Mouse (Mus musculus): ENCODE results near the gene Stxbp6. TPM values are rescaled to one million over a fixed set of nuclear protein-coding genes. Genes with fewer than 3 reads are reported as not detected.

The Stxbp6 gene
- polyA plus RNA-seq, 1 experiment from 2014 or later: 4.8 TPM

GRCm38 (mm10) chr12:44913854-44914253 lies 160.7 kb downstream of the Stxbp6 start:
- Histone ChIP-seq H3K9me3 (replicated peaks) (no peaks in the 10 kb centered on the region), H3K4me1 (replicated peaks) (no peaks in the 10 kb centered on the region)

GRCm38 (mm10) chr12:44908028-44908702 lies 166.3 kb downstream of the Stxbp6 start:
- Histone ChIP-seq H3K36me3 (replicated peaks) (no peaks in the 10 kb centered on the region), H3K9ac (no peak overlapping the region), H3K4me3 (replicated peaks) (no peak overlapping the region), H3K9me3 (replicated peaks) (no peaks in the 10 kb centered on the region), H3K27me3 (no peaks in the 10 kb centered on the region), H3K27ac (replicated peaks) (no peak overlapping the region), H3K4me1 (replicated peaks) (no peaks in the 10 kb centered on the region), H3K4me2 (no peak overlapping the region)
- 40% methylated on average over 3 of the region's 3 CpGs for WGBS (ENCODE audit: insufficient replicate concordance)
- ATAC-seq (ENCODE audit: insufficient read depth): no peak

More at GRCm38 (mm10) chr12:44913854-44914253, 160.7 kb downstream of the Stxbp6 start:
- no peak overlapping the region for H3K4me2 ChIP-seq
- 57% methylated on average over 4 of the region's 4 CpGs for WGBS (ENCODE audit: insufficient replicate concordance)
- no peaks in the 10 kb centered on the region for H3K36me3 ChIP-seq (replicated peaks)
- no peaks in the 10 kb centered on the region for H3K27me3 ChIP-seq
- no peak overlapping the region for H3K9ac ChIP-seq
- H3K4me3 ChIP-seq (replicated peaks): no peak overlapping the region
- H3K27ac ChIP-seq (replicated peaks): no peak overlapping the region
- ATAC-seq (ENCODE audit: insufficient read depth): no peak

- ATAC-seq (ENCODE audit: insufficient read depth): no peak
- H3K4me2 ChIP-seq: no peak overlapping the region
- H3K27ac ChIP-seq (replicated peaks): no peak overlapping the region
- 64% methylated on average over 2 of the region's 2 CpGs for WGBS (ENCODE audit: insufficient replicate concordance)
- no peaks in the 10 kb centered on the region for H3K9me3 ChIP-seq (replicated peaks)
- no peak overlapping the region for H3K4me3 ChIP-seq (replicated peaks)
- no peaks in the 10 kb centered on the region for H3K27me3 ChIP-seq
- no peaks in the 10 kb centered on the region for H3K36me3 ChIP-seq (replicated peaks)
- H3K4me1 ChIP-seq (replicated peaks): no peaks in the 10 kb centered on the region
- no peak overlapping the region for H3K9ac ChIP-seq
Measured at GRCm38 (mm10) chr12:44906001-44906400, 168.5 kb downstream of the Stxbp6 start.

DNA sequence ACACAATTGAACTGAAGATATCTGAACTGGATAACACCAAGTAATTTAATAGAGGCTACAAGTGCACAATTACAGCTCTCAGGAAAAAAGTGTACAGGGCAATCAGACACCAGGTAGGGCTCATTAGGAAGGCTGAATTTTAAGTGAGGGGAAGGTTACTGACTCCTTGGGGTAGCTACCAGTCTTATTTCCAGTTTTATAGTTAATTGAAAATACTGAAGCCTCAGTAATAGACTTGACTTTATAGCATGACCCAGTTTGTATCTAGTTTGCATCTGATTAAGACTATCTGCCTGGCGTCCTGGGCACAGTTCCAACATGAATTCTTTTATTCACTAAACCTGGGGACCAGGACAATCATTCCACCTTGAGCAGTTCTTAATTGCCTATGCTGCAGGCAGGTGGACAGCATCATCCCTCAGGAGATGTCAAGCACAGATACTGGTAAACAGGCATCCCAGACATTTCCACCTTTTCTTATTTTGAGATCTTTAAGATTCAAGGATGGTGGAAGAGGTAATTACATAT lies 171.2 kb downstream of the Stxbp6 start:
- H3K36me3 ChIP-seq (replicated peaks): no peaks in the 10 kb centered on the region
- ATAC-seq (ENCODE audit: insufficient read depth): no peak
- no peaks in the 10 kb centered on the region for H3K27me3 ChIP-seq
- 29% methylated on average over 1 of the region's 1 CpGs for WGBS (ENCODE audit: insufficient replicate concordance)
- H3K9me3 ChIP-seq (replicated peaks): no peaks in the 10 kb centered on the region
- no peaks in the 10 kb centered on the region for H3K4me1 ChIP-seq (replicated peaks)
- H3K4me2 ChIP-seq: no peak overlapping the region
- no peak overlapping the region for H3K27ac ChIP-seq (replicated peaks)
- H3K4me3 ChIP-seq (replicated peaks): no peak overlapping the region
- H3K9ac ChIP-seq: no peak overlapping the region

DNA sequence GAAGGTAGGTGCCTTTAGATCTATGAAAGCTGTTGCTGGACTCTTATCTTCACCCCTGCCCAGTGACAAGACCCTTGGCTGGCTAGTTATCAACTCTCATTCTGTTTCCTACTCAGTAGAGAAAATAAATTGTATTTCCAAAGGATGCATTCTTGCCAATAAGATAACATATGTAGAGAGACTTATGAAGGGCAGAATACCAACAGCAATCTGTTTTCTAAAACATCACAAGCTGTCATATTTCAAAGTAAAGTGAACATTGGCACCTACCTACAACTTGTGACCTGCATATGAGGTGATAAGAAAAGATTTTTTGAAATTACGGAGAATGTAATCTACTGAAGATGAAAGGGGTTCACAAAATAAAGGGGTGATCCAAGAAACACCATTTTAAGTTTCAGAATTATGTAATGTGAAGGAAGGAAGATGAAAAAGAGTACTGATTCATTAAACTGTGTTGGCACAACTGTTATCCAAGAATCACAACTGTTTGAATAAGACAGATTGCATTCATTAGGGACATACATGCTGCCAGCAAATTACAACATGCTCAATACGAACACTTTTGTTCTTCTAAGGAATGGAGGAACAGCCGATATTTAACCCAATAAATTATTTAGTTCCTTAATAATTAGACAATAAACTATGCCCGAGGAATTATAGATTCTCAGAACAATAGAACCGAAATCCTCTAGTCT lies 175.2 kb downstream of the Stxbp6 start:
- Histone ChIP-seq H3K36me3 (replicated peaks) (no peaks in the 10 kb centered on the region), H3K27ac (replicated peaks) (no peak overlapping the region), H3K4me3 (replicated peaks) (no peak overlapping the region), H3K9me3 (replicated peaks) (no peaks in the 10 kb centered on the region), H3K27me3 (no peaks in the 10 kb centered on the region), H3K9ac (no peak overlapping the region), H3K4me2 (no peak overlapping the region), H3K4me1 (replicated peaks) (no peaks in the 10 kb centered on the region)
- 64% methylated on average over 5 of the region's 5 CpGs for WGBS (ENCODE audit: insufficient replicate concordance)
- no peak for ATAC-seq (ENCODE audit: insufficient read depth)

DNA sequence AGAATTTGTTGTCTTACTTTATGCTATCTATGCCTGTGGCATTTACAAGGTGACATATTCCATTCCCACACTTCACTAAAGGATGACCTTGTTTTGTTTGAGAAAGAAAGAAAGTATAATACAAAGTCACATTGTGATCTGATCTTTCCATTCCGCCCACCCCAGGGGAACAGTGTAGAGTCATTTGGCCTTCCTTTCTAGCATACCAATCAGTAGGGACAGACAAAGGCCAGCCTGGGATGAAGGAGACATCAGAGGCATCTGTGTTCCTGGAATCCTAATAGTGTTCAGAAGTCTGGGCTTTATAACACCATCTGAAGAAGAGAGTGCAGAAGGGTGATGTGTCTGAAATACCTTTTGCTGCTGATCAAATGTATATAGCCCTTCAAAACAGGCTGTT lies 178.0 kb downstream of the Stxbp6 start:
- no peaks in the 10 kb centered on the region for H3K27me3 ChIP-seq
- no peak overlapping the region for H3K4me3 ChIP-seq (replicated peaks)
- no peak overlapping the region for H3K4me2 ChIP-seq
- no peak for ATAC-seq (ENCODE audit: insufficient read depth)
- H3K4me1 ChIP-seq (replicated peaks): no peaks in the 10 kb centered on the region
- WGBS (ENCODE audit: insufficient replicate concordance): 70% methylated on average over 1 of the region's 1 CpGs
- no peak overlapping the region for H3K27ac ChIP-seq (replicated peaks)
- no peak overlapping the region for H3K9ac ChIP-seq
- H3K9me3 ChIP-seq (replicated peaks): no peaks in the 10 kb centered on the region
- H3K36me3 ChIP-seq (replicated peaks): no peaks in the 10 kb centered on the region

GRCm38 (mm10) chr12:44889677-44890393 lies 184.7 kb downstream of the Stxbp6 start:
- Histone ChIP-seq H3K9me3 (replicated peaks) (no peaks in the 10 kb centered on the region), H3K27me3 (no peaks in the 10 kb centered on the region), H3K27ac (replicated peaks) (no peak overlapping the region), H3K36me3 (replicated peaks) (no peaks in the 10 kb centered on the region), H3K4me3 (replicated peaks) (no peak overlapping the region), H3K4me1 (replicated peaks) (no peaks in the 10 kb centered on the region), H3K9ac (no peak overlapping the region), H3K4me2 (no peak overlapping the region)
- WGBS (ENCODE audit: insufficient replicate concordance): 57% methylated on average over 6 of the region's 6 CpGs
- ATAC-seq (ENCODE audit: insufficient read depth): no peak

DNA sequence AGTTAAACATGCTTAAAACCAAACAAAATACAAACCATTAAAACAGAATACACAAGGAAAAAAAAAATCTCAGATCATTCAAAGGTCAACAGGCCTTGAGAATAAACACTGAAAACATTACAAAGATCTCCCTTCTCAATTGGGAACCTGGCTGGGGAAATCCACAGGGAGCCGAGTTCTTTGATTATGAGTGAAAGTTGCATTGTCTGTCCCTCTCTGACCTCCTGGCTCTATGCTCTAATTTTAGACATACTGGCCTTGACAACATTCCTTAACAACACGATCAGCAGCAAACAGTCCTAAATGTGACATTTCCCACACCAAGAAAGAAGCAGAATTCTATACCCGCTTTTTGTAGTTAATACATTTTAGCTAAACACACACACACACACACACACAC lies 187.7 kb downstream of the Stxbp6 start:
- Histone ChIP-seq H3K27ac (replicated peaks) (no peak overlapping the region), H3K4me1 (replicated peaks) (no peaks in the 10 kb centered on the region), H3K4me2 (no peak overlapping the region), H3K4me3 (replicated peaks) (no peak overlapping the region), H3K9ac (no peak overlapping the region), H3K36me3 (replicated peaks) (no peaks in the 10 kb centered on the region), H3K27me3 (no peaks in the 10 kb centered on the region), H3K9me3 (replicated peaks) (no peaks in the 10 kb centered on the region)
- 55% methylated on average over 3 of the region's 3 CpGs for WGBS (ENCODE audit: insufficient replicate concordance)
- ATAC-seq (ENCODE audit: insufficient read depth): no peak

DNA sequence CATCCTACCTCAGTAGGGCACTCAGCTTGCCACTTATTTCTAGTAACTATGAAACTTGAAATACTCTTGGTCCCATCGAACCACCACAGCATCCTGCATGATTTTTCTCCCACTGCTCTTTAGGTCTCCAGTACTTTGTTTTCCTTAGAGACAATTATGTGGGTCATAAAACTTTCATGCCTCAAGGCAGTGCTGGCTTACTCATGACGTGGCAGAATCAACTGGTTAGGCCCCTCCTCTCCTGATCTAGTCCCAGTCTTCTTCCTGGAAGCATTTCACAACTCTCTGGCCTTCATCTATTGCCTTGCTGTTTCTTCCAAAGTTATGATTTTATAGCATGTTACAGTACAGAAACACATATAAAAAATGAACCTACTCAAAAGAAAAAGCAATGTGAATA lies 201.8 kb downstream of the Stxbp6 start:
- Histone ChIP-seq H3K4me1 (replicated peaks) (no peaks in the 10 kb centered on the region), H3K4me2 (no peak overlapping the region), H3K27ac (replicated peaks) (no peak overlapping the region), H3K9ac (no peak overlapping the region), H3K36me3 (replicated peaks) (no peaks in the 10 kb centered on the region), H3K9me3 (replicated peaks) (no peaks in the 10 kb centered on the region), H3K4me3 (replicated peaks) (no peak overlapping the region), H3K27me3 (no peaks in the 10 kb centered on the region)
- ATAC-seq (ENCODE audit: insufficient read depth): no peak
- WGBS (ENCODE audit: insufficient replicate concordance): 32% methylated on average over 2 of the region's 2 CpGs

DNA sequence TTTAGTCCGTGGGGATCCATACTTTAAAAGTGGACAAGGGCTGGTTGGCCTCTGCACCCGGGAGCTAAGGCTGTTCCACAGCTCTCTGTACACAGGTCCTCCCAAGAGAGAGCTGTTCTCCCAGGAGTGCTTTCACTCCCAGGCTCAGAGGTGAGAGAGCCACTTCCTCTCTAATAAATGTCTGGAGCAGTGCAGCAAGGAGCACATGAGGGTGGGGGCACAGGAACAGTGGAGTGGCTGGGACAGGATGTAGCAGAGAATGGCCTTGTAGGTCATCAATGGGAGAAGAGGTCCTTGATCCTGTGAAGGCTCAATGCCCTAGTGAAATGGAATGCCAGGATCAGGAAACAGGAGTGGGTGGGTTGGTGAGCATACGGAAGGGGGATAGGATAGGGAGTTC lies 209.1 kb downstream of the Stxbp6 start:
- Histone ChIP-seq H3K27me3 (no peaks in the 10 kb centered on the region), H3K4me3 (replicated peaks) (no peak overlapping the region), H3K27ac (replicated peaks) (no peak overlapping the region), H3K4me2 (no peak overlapping the region), H3K36me3 (replicated peaks) (no peaks in the 10 kb centered on the region), H3K9ac (no peak overlapping the region), H3K9me3 (replicated peaks) (no peaks in the 10 kb centered on the region), H3K4me1 (replicated peaks) (no peaks in the 10 kb centered on the region)
- WGBS (ENCODE audit: insufficient replicate concordance): 60% methylated on average over 3 of the region's 3 CpGs
- ATAC-seq (ENCODE audit: insufficient read depth): no peak

GRCm38 (mm10) chr12:44859454-44859853 lies 215.1 kb downstream of the Stxbp6 start:
- Histone ChIP-seq H3K27me3 (no peaks in the 10 kb centered on the region), H3K36me3 (replicated peaks) (no peaks in the 10 kb centered on the region), H3K4me3 (replicated peaks) (no peak overlapping the region), H3K9me3 (replicated peaks) (no peaks in the 10 kb centered on the region), H3K4me2 (no peak overlapping the region), H3K4me1 (replicated peaks) (peaks cover 8% of the 10 kb centered on the region), H3K27ac (replicated peaks) (no peak overlapping the region), H3K9ac (no peak overlapping the region)
- WGBS (ENCODE audit: insufficient replicate concordance): 32% methylated on average over 5 of the region's 5 CpGs
- ATAC-seq (ENCODE audit: insufficient read depth): 0 out of 2 replicates have a peak, but pooled peaks have one; percentile 34

Measured in liver, embryonic 15.5 days (tissue).